Comparison of ENCODE assay signal across 19 mouse cellular contexts in the genomic region with DNA sequence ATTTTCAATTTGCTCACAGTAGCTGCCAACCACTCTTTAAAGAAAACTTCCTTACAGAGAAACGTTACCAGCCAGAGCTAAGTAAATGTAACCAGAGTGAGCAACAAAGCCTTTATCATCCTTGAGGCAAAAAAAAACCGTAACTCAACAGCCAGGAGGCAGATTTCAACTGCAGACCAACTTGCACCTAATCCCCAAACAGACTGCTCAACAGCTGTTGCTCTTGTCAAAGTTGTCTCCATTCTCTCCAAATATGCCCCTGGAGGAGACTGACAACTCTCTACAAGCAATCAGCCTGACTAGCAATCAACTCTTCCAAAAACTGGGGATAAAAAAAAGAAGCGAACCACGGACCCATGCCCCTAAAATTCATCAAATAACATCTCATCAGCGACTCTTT. TPM values are rescaled to one million over a fixed set of nuclear protein-coding genes. Genes with fewer than 3 reads are reported as not detected.
DNase-seq lines count a peak whose midpoint lies in the region; ATAC-seq and TF ChIP-seq lines count a peak whose summit lies in the region.
"Had no signal": no experiment of that assay in that cellular context is flagged by ENCODE, and none has a peak within 500 bp of the region (broad histone marks: within the 10 kb centered on the region; RNA-seq: fewer than 3 reads in every experiment).

No protein-coding gene starts in this region.

- TF ChIP-seq CTCF in brain, embryonic 14.5 days (IDR thresholded peaks at IDR 0.05; ENCODE audit: borderline replicate concordance, extremely low read depth, insufficient read depth, insufficient read length): no peak

- DNase-seq in limb, embryonic 14.5 days (ENCODE audit: low spot score): peak; percentile 27
- DNase-seq in limb, embryonic 10.5 days (ENCODE audit: low spot score): no peak
- peak; percentile 68 for DNase-seq in brain, embryonic 14.5 days (ENCODE audit: low read depth)
- peak; percentile 8 for DNase-seq in neural tube, embryonic 10.5 days (ENCODE audit: extremely low spot score, low spot score)
- no peak for DNase-seq in cerebellum, postnatal 4 days (ENCODE audit: low spot score in 2 of 2)
- DNase-seq: adrenal gland, adult 8-10 months; adrenal gland, postnatal 36 days; cerebellum, adult 11-12 months; cerebellum, adult 9-10 months; cerebellum, postnatal 25 days; gastrocnemius, postnatal 36 days; heart, adult 11 months; heart, postnatal 10 days; heart, postnatal 4 days had no signal

- TF ChIP-seq POLR2A in limb, embryonic 14.5 days (IDR thresholded peaks at IDR 0.05; ENCODE audit: borderline replicate concordance, extremely low read depth, insufficient read depth, insufficient read length): no peak
- no peak for TF ChIP-seq POLR2A in brain, embryonic 14.5 days (IDR thresholded peaks at IDR 0.05; ENCODE audit: borderline replicate concordance, extremely low read depth, insufficient read depth, insufficient read length, poor library complexity, severe bottlenecking)

- 0 out of 2 replicates have a peak overlapping the region, but pooled peaks have one; percentile 48 for H3K27ac ChIP-seq in forebrain, embryonic 15.5 days (replicated peaks)
- H3K27ac ChIP-seq in forebrain, embryonic 12.5 days: no peak overlapping the region
- H3K27ac ChIP-seq in limb, embryonic 14.5 days (replicated peaks; ENCODE audit: low read depth, low read length): no peak overlapping the region
- no peak overlapping the region for H3K27ac ChIP-seq in limb, embryonic 10.5 days
- no peak overlapping the region for H3K27ac ChIP-seq in heart, embryonic 11.5 days (ENCODE audit: low read depth, low read length)
- H3K27ac ChIP-seq: hindbrain, embryonic 13.5 days; intestine, embryonic 15.5 days had no signal

- H3K4me3 ChIP-seq in forebrain, embryonic 15.5 days: no peak overlapping the region
- H3K4me3 ChIP-seq in forebrain, embryonic 12.5 days (replicated peaks): no peak overlapping the region
- H3K4me3 ChIP-seq in limb, embryonic 14.5 days (replicated peaks; ENCODE audit: low read length): no peak overlapping the region
- no peak overlapping the region for H3K4me3 ChIP-seq in limb, embryonic 10.5 days
- no peak overlapping the region for H3K4me3 ChIP-seq in heart, embryonic 11.5 days (ENCODE audit: low read depth, low read length)
- H3K4me3 ChIP-seq: hindbrain, embryonic 13.5 days; intestine, embryonic 15.5 days had no signal

- WGBS in forebrain, embryonic 15.5 days: 57% methylated on average over 5 of the region's 5 CpGs
- WGBS in forebrain, embryonic 12.5 days: 74% methylated on average over 5 of the region's 5 CpGs
- WGBS in limb, embryonic 14.5 days: 54% methylated on average over 5 of the region's 5 CpGs
- 82% methylated on average over 5 of the region's 5 CpGs for WGBS in limb, embryonic 10.5 days
- 58% methylated on average over 5 of the region's 5 CpGs for WGBS in heart, embryonic 11.5 days (ENCODE audit: insufficient replicate concordance)

- no peak overlapping the region for H3K4me2 ChIP-seq in forebrain, embryonic 15.5 days (replicated peaks)
- no peak overlapping the region for H3K4me2 ChIP-seq in forebrain, embryonic 12.5 days
- H3K4me2 ChIP-seq in limb, embryonic 14.5 days (replicated peaks; ENCODE audit: low read depth, low read length, severe bottlenecking): no peak overlapping the region
- no peak overlapping the region for H3K4me2 ChIP-seq in heart, embryonic 11.5 days
- H3K4me2 ChIP-seq: hindbrain, embryonic 13.5 days; intestine, embryonic 15.5 days had no signal

- H3K9ac ChIP-seq in forebrain, embryonic 15.5 days (replicated peaks): no peak overlapping the region
- H3K9ac ChIP-seq in forebrain, embryonic 12.5 days: no peak overlapping the region
- no peak overlapping the region for H3K9ac ChIP-seq in limb, embryonic 14.5 days (ENCODE audit: low read depth, low read length, severe bottlenecking)
- no peak overlapping the region for H3K9ac ChIP-seq in heart, embryonic 11.5 days (ENCODE audit: low read depth, low read length)
- H3K9ac ChIP-seq: hindbrain, embryonic 13.5 days; intestine, embryonic 15.5 days had no signal

- peaks cover 55% of the 10 kb centered on the region for H3K4me1 ChIP-seq in forebrain, embryonic 15.5 days
- H3K4me1 ChIP-seq in forebrain, embryonic 12.5 days: peaks cover 30% of the 10 kb centered on the region
- peaks cover 15% of the 10 kb centered on the region for H3K4me1 ChIP-seq in limb, embryonic 14.5 days (ENCODE audit: control insufficient read depth, insufficient read depth, low read length)
- peaks cover 44% of the 10 kb centered on the region for H3K4me1 ChIP-seq in limb, embryonic 10.5 days
- H3K4me1 ChIP-seq in heart, embryonic 11.5 days (ENCODE audit: control insufficient read depth, insufficient read depth, low read length): peaks cover 55% of the 10 kb centered on the region
- H3K4me1 ChIP-seq: intestine, embryonic 15.5 days had no signal

- H3K27me3 ChIP-seq in forebrain, embryonic 15.5 days: no peaks in the 10 kb centered on the region
- H3K27me3 ChIP-seq in forebrain, embryonic 12.5 days: no peaks in the 10 kb centered on the region
- no peaks in the 10 kb centered on the region for H3K27me3 ChIP-seq in limb, embryonic 14.5 days (ENCODE audit: control insufficient read depth, insufficient read depth, low read length)
- H3K27me3 ChIP-seq in limb, embryonic 10.5 days (ENCODE audit: low read depth, poor library complexity, severe bottlenecking): no peaks in the 10 kb centered on the region
- no peaks in the 10 kb centered on the region for H3K27me3 ChIP-seq in heart, embryonic 11.5 days (ENCODE audit: control insufficient read depth, insufficient read depth, low read length)
- H3K27me3 ChIP-seq: hindbrain, embryonic 13.5 days; intestine, embryonic 15.5 days had no signal

- H3K36me3 ChIP-seq in forebrain, embryonic 15.5 days: no peaks in the 10 kb centered on the region
- no peaks in the 10 kb centered on the region for H3K36me3 ChIP-seq in forebrain, embryonic 12.5 days (replicated peaks)
- no peaks in the 10 kb centered on the region for H3K36me3 ChIP-seq in limb, embryonic 14.5 days (ENCODE audit: control insufficient read depth, insufficient read depth, low read length)
- peaks cover 5% of the 10 kb centered on the region; the same call in 1 of the 2 replicates for H3K36me3 ChIP-seq in limb, embryonic 10.5 days
- H3K36me3 ChIP-seq in heart, embryonic 11.5 days (ENCODE audit: control insufficient read depth, insufficient read depth, low read length): no peaks in the 10 kb centered on the region
- H3K36me3 ChIP-seq: hindbrain, embryonic 13.5 days; intestine, embryonic 15.5 days had no signal

- ATAC-seq in forebrain, embryonic 15.5 days (replicated peaks): no peak
- ATAC-seq in forebrain, embryonic 12.5 days (ENCODE audit: low FRiP score): no peak
- ATAC-seq in limb, embryonic 14.5 days (ENCODE audit: low FRiP score, low read depth): no peak
- no peak for ATAC-seq in heart, embryonic 11.5 days (replicated peaks; ENCODE audit: insufficient number of reproducible peaks, low FRiP score, low TSS enrichment)
- ATAC-seq: intestine, embryonic 15.5 days had no signal

- no peaks in the 10 kb centered on the region for H3K9me3 ChIP-seq in forebrain, embryonic 15.5 days
- H3K9me3 ChIP-seq in forebrain, embryonic 12.5 days: no peaks in the 10 kb centered on the region
- no peaks in the 10 kb centered on the region for H3K9me3 ChIP-seq in limb, embryonic 14.5 days (ENCODE audit: control insufficient read depth, low read length)
- no peaks in the 10 kb centered on the region for H3K9me3 ChIP-seq in limb, embryonic 10.5 days (replicated peaks)
- H3K9me3 ChIP-seq in heart, embryonic 11.5 days (replicated peaks; ENCODE audit: control insufficient read depth, low read length): no peaks in the 10 kb centered on the region
- H3K9me3 ChIP-seq: hindbrain, embryonic 13.5 days; intestine, embryonic 15.5 days had no signal

RNA-seq across cellular contexts. Expression of a gene that starts 26.2 kb away (rescaled TPM):
- 34.4 and 36.0 TPM in 2 replicates for polyA plus RNA-seq in forebrain, embryonic 15.5 days (2015; fragmentation: Nextera tagmentation; extraction: Ambion mirVana)
- polyA plus RNA-seq in forebrain, embryonic 12.5 days (2016; fragmentation: Nextera tagmentation; extraction: Ambion mirVana): 37.4 and 40.4 TPM in 2 replicates
- 87.9 and 89.2 TPM in 2 replicates for polyA plus RNA-seq in limb, embryonic 14.5 days (2012; rRNA removed)
- polyA plus RNA-seq in limb, embryonic 14.5 days (2014; fragmentation: Nextera tagmentation; extraction: Ambion mirVana): 29.3 and 30.7 TPM in 2 replicates
- polyA plus RNA-seq in limb, embryonic 10.5 days (2016; fragmentation: Nextera tagmentation; extraction: Ambion mirVana): 23.0 and 23.6 TPM in 2 replicates
- 79.5 and 122 TPM in 2 replicates for polyA plus RNA-seq in brain, embryonic 14.5 days (2012; rRNA removed)
- polyA plus RNA-seq in heart, embryonic 11.5 days (2014; fragmentation: Nextera tagmentation; extraction: Ambion mirVana): 22.1 and 32.1 TPM in 2 replicates

Comparison
In these comparisons a context has a peak if more than half of its experiments do, and no peak if none do; other contexts are left out.
1. DNase-seq: peak in limb, embryonic 14.5 days (single experiment), brain, embryonic 14.5 days (single experiment) and neural tube, embryonic 10.5 days (single experiment); none in limb, embryonic 10.5 days (single experiment) and cerebellum, postnatal 4 days (0 of 2).